Mouse (Mus musculus) thymus, postnatal 10 days (tissue): Measurements from ENCODE around the gene Trpm8.

Experiments
- DNase-seq, 2 experiments: peaks; one replicate each; pipeline ENCODE4 v3.0.0; 2021; ENCODE audit warnings: low spot score in 2 of 2

Trpm8 gene

GRCm38 (mm10) chr1:88284946-88285320, 7.5 kb downstream of the Trpm8 start:
- DNase-seq: no peak

- DNase-seq: no peak
These were observed 8.2 kb downstream of the Trpm8 start for GRCm38 (mm10) chr1:88285652-88286051.

- no peak for DNase-seq
These were observed 8.8 kb downstream of the Trpm8 start for GRCm38 (mm10) chr1:88286136-88286845.

DNA sequence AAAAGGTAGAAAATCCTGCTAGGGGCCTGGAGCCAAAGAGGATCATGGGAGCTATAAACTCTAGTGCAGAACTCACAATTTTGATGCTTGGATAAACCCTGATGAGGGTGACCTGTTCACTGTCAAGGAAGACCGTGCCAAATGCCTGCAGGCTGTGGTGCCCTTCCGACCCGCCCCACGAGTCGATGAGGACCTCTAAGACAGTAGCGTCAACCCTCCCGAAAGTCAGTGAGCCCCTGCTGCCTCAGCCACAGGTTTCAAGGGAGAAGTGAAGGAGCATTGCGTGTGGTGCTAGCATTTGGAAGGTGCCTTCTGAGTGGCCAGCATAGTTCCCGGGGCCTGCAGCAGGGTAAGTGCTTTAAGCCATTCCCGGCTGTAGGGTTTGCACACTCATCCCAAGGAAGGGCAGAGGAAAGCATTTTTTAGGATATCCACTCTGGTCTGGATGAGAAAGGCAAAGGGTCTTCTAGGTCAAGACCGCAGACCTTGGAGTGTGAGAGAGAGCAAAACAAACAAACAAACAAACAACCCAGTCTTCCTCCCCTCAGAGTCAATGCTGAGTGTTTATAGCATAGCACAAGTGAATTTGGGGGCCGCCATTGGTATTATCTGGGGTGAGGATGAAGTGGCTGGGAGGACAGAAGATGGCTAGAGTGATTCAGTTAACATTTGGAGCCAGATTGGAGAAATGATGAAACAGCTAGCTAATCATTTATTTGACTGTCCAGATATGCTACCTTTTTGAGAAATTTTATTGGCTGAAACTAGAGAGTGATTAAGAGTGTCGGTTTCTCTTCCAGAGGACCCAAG, 9.6 kb downstream of the Trpm8 start:
- no peak for DNase-seq

GRCm38 (mm10) chr1:88287697-88287980, 10.2 kb downstream of the Trpm8 start:
- peak in 1 of 2 experiments; percentile 73 for DNase-seq

DNA sequence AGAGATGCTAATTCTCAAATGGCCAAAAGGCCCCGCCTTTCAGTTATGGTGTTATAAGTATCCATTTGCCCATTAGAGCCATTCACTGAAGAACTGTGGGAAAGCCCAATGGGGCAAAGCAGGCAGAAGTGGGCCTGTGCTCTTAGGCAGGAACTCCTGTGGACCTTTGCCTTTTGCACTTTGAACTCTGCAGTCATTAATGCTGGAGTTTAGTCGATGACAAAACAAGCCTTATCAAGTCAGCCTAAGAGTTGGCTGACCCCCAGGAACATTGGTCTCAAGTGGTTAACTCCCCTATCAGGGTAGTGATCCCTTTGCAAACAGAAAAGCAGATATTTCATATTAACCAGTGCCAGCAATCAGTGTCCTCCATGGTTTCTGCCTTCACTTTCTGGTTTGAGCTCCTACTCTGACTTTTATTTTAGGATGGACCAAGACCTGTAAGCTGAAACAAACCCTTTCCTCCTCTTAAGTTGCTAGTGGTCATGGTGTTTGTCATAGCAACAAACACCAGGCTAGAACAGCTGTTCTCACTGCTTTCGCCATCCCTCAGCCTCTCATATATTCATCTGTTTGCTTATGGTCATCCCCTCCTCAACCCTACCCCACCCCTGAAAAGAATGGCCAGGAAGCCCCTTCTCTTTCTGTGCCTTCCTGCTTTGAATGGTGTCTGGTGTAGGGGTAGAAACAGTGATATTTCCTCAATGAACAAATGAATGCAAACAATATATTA, 10.8 kb downstream of the Trpm8 start:
- no peak for DNase-seq

GRCm38 (mm10) chr1:88288789-88289127, 11.3 kb downstream of the Trpm8 start:
- no peak for DNase-seq

DNA sequence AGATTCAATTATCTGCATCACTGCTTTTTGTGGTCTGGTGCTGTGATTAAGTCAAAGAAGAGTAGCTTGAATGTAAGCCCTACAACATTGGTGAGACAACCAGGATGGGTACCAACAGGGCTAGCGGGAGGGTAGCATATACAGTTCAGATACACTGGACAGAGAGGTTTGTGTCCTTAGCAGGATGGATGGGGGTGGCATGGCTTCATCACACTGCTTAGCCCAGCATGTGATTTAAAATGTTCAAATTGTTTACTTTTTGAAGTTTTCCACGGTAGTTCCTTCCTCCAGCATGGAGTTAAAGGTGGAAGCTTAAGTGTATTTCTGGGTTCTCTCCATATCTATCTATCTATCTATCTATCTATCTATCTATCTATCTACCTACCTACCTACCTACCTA, 11.7 kb downstream of the Trpm8 start:
- no peak for DNase-seq

- DNase-seq: peak in 1 of 2 experiments; percentile 80
These were observed 12.5 kb downstream of the Trpm8 start for GRCm38 (mm10) chr1:88289917-88290316.

DNA sequence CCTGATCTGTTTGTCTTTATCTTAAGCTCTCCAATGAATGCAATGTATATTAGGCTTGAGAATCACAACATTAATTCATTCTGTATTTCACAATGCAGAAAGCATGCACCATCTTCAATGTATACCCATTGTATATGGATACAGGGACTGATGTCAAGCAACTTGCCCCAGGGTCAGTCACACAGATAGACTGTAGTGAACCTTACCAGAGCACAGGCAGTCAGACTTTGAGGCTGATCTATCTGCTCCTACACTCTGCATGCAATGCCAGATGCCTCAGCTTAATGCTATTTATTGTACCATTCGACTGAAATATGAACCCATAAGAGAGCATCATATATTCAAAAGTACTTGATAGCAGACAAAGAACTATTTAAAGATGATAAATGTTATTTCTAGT, 13.1 kb downstream of the Trpm8 start:
- no peak for DNase-seq

GRCm38 (mm10) chr1:88291409-88292005, 14.0 kb downstream of the Trpm8 start:
- peak in 1 of 2 experiments; percentile 11 for DNase-seq

DNA sequence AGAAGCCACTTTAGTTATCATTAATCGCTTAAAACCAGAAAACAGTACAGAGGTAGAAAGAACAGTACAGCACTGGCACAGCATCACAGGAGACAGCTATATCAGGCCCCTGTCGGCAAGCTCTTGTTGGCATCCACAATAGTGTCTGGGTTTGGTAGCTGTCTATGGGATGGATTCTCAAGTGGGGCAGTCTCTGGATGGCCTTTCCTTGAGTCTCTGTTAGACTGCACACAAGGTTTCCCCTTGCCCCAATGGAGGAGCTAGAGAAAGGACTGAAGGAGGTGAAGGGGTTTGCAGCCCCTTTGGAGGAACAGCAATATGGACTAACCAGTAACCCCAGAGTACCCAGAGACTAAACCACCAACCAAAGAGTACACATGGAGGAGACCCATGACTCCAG, 14.6 kb downstream of the Trpm8 start:
- peak in 1 of 2 experiments; percentile 6 for DNase-seq

- DNase-seq: peak in 1 of 2 experiments; percentile 7
These were observed 17.2 kb downstream of the Trpm8 start for GRCm38 (mm10) chr1:88294650-88295049.

DNA sequence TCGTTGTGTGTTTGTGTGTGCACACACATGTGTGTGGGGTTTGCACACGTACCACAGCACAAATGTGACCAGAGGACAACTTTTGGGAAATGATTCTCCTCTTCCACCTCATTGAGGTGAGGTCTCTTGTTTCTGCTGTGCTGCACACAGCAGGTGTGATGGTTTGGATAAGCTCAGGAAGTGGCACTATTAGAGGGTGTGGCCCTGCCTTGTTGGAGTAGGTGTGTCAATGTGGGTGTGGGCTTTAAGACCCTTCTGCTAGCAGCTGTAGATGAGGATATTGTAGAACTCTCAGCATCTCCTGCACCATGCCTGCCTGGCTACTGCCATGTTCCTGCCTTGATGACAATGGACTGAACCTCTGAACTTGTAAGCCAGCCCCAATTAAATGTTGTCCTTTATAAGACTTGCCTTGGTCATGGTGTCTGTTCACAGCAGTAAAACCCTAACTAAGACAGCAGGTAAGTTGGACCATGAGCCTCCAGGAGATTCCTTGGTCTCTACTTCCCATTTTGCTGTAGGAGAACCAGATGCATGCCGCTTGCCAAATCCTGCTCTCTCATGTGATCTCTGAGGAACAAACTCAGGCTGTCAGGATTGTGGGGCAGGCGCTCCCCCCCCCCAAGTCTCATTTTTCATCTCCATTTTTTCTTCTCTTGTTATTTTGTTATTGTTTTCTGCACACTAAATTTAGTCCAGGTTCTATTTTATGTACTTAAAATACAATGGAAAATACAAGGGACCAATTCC, 18.9 kb downstream of the Trpm8 start:
- peak in 1 of 2 experiments; percentile 6 for DNase-seq

GRCm38 (mm10) chr1:88297480-88298258, 20.2 kb downstream of the Trpm8 start:
- peak in 1 of 2 experiments; percentile 13 for DNase-seq

DNA sequence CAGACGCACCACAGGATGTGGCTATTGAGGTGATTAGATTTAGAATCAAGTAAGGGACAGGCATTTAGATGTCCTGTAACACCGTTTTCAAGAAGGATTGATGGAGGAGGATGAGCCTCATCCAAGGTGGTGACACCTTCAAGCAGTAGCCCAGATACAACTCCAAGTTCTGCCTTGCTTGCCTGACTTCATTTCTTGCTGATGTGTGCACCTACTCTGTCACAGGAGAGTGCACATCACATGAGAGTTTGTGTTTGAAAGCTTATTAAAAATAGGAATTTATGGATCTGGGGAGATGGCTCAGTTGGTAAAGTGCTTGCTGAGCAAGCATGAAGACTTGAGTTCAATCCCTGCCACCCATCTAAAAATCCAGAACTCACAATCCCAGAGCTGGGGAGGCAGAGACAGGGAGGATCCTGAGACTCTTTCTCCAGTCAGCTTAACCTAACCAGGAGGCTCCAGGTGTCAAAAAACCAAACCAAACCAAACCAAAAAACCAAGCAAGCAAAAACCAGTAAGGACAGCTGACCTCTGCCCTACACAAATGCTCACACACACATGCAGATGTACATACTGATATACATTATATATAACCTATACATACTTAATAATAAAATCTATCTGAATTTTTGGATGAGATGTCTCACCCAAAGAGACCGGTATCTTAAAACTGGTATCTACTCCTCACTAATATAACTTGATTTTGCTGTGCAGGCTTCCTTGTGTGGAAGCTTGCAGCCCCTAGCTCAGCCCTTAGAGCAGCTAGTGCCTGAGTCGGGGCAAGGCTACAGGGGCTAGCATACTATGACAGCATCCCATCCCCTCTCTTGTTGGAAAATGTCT, 21.4 kb downstream of the Trpm8 start:
- DNase-seq: peak in 1 of 2 experiments; percentile 12

GRCm38 (mm10) chr1:88299529-88299945, 22.1 kb downstream of the Trpm8 start:
- DNase-seq: peak in 1 of 2 experiments; percentile 8

- DNase-seq: peak in 1 of 2 experiments; percentile 23
These were observed 23.0 kb downstream of the Trpm8 start for GRCm38 (mm10) chr1:88300301-88301050.
